Mouse (Mus musculus): Measurements from ENCODE around the gene Hist1h2af. TPM values are rescaled to one million over a fixed set of nuclear protein-coding genes. Genes with fewer than 3 reads are reported as not detected.

Gene Hist1h2af
- polyA plus RNA-seq, 1 experiment from 2014 or later: not detected

Other genes starting within 250 kb of the Hist1h2af start
- gene Zfp322a, start 164.7 kb upstream of the Hist1h2af start, polyA plus RNA-seq (2014; fragmentation: Illumina TruSeq; extraction: RNeasy Lipid Tissue Mini Kit (QIAGEN cat#74804); ENCODE audit: insufficient read depth, low read depth, low replicate concordance): 7.0 TPM
- gene Abt1, start 110.0 kb upstream of the Hist1h2af start, polyA plus RNA-seq (2014; fragmentation: Illumina TruSeq; extraction: RNeasy Lipid Tissue Mini Kit (QIAGEN cat#74804); ENCODE audit: insufficient read depth, low read depth, low replicate concordance): 4.5 TPM
- gene Btn1a1, start 68.0 kb upstream of the Hist1h2af start, polyA plus RNA-seq (2014; fragmentation: Illumina TruSeq; extraction: RNeasy Lipid Tissue Mini Kit (QIAGEN cat#74804); ENCODE audit: insufficient read depth, low read depth, low replicate concordance): not detected
- gene Btn2a2, start 45.0 kb upstream of the Hist1h2af start, polyA plus RNA-seq (2014; fragmentation: Illumina TruSeq; extraction: RNeasy Lipid Tissue Mini Kit (QIAGEN cat#74804); ENCODE audit: insufficient read depth, low read depth, low replicate concordance): not detected
- 16.1 TPM for gene Hist1h4h, start 2.9 kb upstream of the Hist1h2af start, polyA plus RNA-seq (2014; fragmentation: Illumina TruSeq; extraction: RNeasy Lipid Tissue Mini Kit (QIAGEN cat#74804); ENCODE audit: insufficient read depth, low read depth, low replicate concordance)
- not detected for gene Hist1h3g, start 1.5 kb downstream of the Hist1h2af start, polyA plus RNA-seq (2014; fragmentation: Illumina TruSeq; extraction: RNeasy Lipid Tissue Mini Kit (QIAGEN cat#74804); ENCODE audit: insufficient read depth, low read depth, low replicate concordance)
- gene Hist1h2bh, start 9.5 kb downstream of the Hist1h2af start, polyA plus RNA-seq (2014; fragmentation: Illumina TruSeq; extraction: RNeasy Lipid Tissue Mini Kit (QIAGEN cat#74804); ENCODE audit: insufficient read depth, low read depth, low replicate concordance): 0.28 TPM
- not detected for gene Hist1h3f, start 10.1 kb downstream of the Hist1h2af start, polyA plus RNA-seq (2014; fragmentation: Illumina TruSeq; extraction: RNeasy Lipid Tissue Mini Kit (QIAGEN cat#74804); ENCODE audit: insufficient read depth, low read depth, low replicate concordance)
- not detected for gene Hist1h4f, start 17.7 kb downstream of the Hist1h2af start, polyA plus RNA-seq (2014; fragmentation: Illumina TruSeq; extraction: RNeasy Lipid Tissue Mini Kit (QIAGEN cat#74804); ENCODE audit: insufficient read depth, low read depth, low replicate concordance)
- gene Hist1h1d, start 19.4 kb downstream of the Hist1h2af start, polyA plus RNA-seq (2014; fragmentation: Illumina TruSeq; extraction: RNeasy Lipid Tissue Mini Kit (QIAGEN cat#74804); ENCODE audit: insufficient read depth, low read depth, low replicate concordance): 0.08 TPM
- gene Hist1h3e, start 28.5 kb downstream of the Hist1h2af start, polyA plus RNA-seq (2014; fragmentation: Illumina TruSeq; extraction: RNeasy Lipid Tissue Mini Kit (QIAGEN cat#74804); ENCODE audit: insufficient read depth, low read depth, low replicate concordance): not detected
- gene Hist1h2ae, start 37.3 kb downstream of the Hist1h2af start, polyA plus RNA-seq (2014; fragmentation: Illumina TruSeq; extraction: RNeasy Lipid Tissue Mini Kit (QIAGEN cat#74804); ENCODE audit: insufficient read depth, low read depth, low replicate concordance): not detected
- gene Hist1h2bg, start 37.5 kb downstream of the Hist1h2af start, polyA plus RNA-seq (2014; fragmentation: Illumina TruSeq; extraction: RNeasy Lipid Tissue Mini Kit (QIAGEN cat#74804); ENCODE audit: insufficient read depth, low read depth, low replicate concordance): 1.5 TPM
- gene Hist1h2bf, start 40.3 kb downstream of the Hist1h2af start, polyA plus RNA-seq (2014; fragmentation: Illumina TruSeq; extraction: RNeasy Lipid Tissue Mini Kit (QIAGEN cat#74804); ENCODE audit: insufficient read depth, low read depth, low replicate concordance): not detected
- gene Hist1h2ad, start 40.5 kb downstream of the Hist1h2af start, polyA plus RNA-seq (2014; fragmentation: Illumina TruSeq; extraction: RNeasy Lipid Tissue Mini Kit (QIAGEN cat#74804); ENCODE audit: insufficient read depth, low read depth, low replicate concordance): not detected
- gene Hist1h3d, start 41.9 kb downstream of the Hist1h2af start, polyA plus RNA-seq (2014; fragmentation: Illumina TruSeq; extraction: RNeasy Lipid Tissue Mini Kit (QIAGEN cat#74804); ENCODE audit: insufficient read depth, low read depth, low replicate concordance): 1.1 TPM
- not detected for gene Hist1h4d, start 47.7 kb downstream of the Hist1h2af start, polyA plus RNA-seq (2014; fragmentation: Illumina TruSeq; extraction: RNeasy Lipid Tissue Mini Kit (QIAGEN cat#74804); ENCODE audit: insufficient read depth, low read depth, low replicate concordance)
- gene Hist1h2be, start 87.2 kb downstream of the Hist1h2af start, polyA plus RNA-seq (2014; fragmentation: Illumina TruSeq; extraction: RNeasy Lipid Tissue Mini Kit (QIAGEN cat#74804); ENCODE audit: insufficient read depth, low read depth, low replicate concordance): 2.7 TPM
- gene Hist1h1e, start 88.7 kb downstream of the Hist1h2af start, polyA plus RNA-seq (2014; fragmentation: Illumina TruSeq; extraction: RNeasy Lipid Tissue Mini Kit (QIAGEN cat#74804); ENCODE audit: insufficient read depth, low read depth, low replicate concordance): 0.40 TPM
- 0.25 TPM for gene Hist1h2ac, start 150.0 kb downstream of the Hist1h2af start, polyA plus RNA-seq (2014; fragmentation: Illumina TruSeq; extraction: RNeasy Lipid Tissue Mini Kit (QIAGEN cat#74804); ENCODE audit: insufficient read depth, low read depth, low replicate concordance)
- 123 TPM for gene Hist1h2bc, start 150.3 kb downstream of the Hist1h2af start, polyA plus RNA-seq (2014; fragmentation: Illumina TruSeq; extraction: RNeasy Lipid Tissue Mini Kit (QIAGEN cat#74804); ENCODE audit: insufficient read depth, low read depth, low replicate concordance)
- gene Hist1h1t, start 161.9 kb downstream of the Hist1h2af start, polyA plus RNA-seq (2014; fragmentation: Illumina TruSeq; extraction: RNeasy Lipid Tissue Mini Kit (QIAGEN cat#74804); ENCODE audit: insufficient read depth, low read depth, low replicate concordance): not detected
- gene Hist1h4c, start 164.5 kb downstream of the Hist1h2af start, polyA plus RNA-seq (2014; fragmentation: Illumina TruSeq; extraction: RNeasy Lipid Tissue Mini Kit (QIAGEN cat#74804); ENCODE audit: insufficient read depth, low read depth, low replicate concordance): 0.68 TPM
- gene Hfe, start 176.9 kb downstream of the Hist1h2af start, polyA plus RNA-seq (2014; fragmentation: Illumina TruSeq; extraction: RNeasy Lipid Tissue Mini Kit (QIAGEN cat#74804); ENCODE audit: insufficient read depth, low read depth, low replicate concordance): 21.9 TPM
- 58.8 TPM for gene Hist1h1c, start 204.9 kb downstream of the Hist1h2af start, polyA plus RNA-seq (2014; fragmentation: Illumina TruSeq; extraction: RNeasy Lipid Tissue Mini Kit (QIAGEN cat#74804); ENCODE audit: insufficient read depth, low read depth, low replicate concordance)
- not detected for gene Hist1h3c, start 211.7 kb downstream of the Hist1h2af start, polyA plus RNA-seq (2014; fragmentation: Illumina TruSeq; extraction: RNeasy Lipid Tissue Mini Kit (QIAGEN cat#74804); ENCODE audit: insufficient read depth, low read depth, low replicate concordance)
- not detected for gene Hist1h2bb, start 212.8 kb downstream of the Hist1h2af start, polyA plus RNA-seq (2014; fragmentation: Illumina TruSeq; extraction: RNeasy Lipid Tissue Mini Kit (QIAGEN cat#74804); ENCODE audit: insufficient read depth, low read depth, low replicate concordance)
- gene Hist1h2ab, start 217.2 kb downstream of the Hist1h2af start, polyA plus RNA-seq (2014; fragmentation: Illumina TruSeq; extraction: RNeasy Lipid Tissue Mini Kit (QIAGEN cat#74804); ENCODE audit: insufficient read depth, low read depth, low replicate concordance): not detected
- gene Hist1h3b, start 218.4 kb downstream of the Hist1h2af start, polyA plus RNA-seq (2014; fragmentation: Illumina TruSeq; extraction: RNeasy Lipid Tissue Mini Kit (QIAGEN cat#74804); ENCODE audit: insufficient read depth, low read depth, low replicate concordance): not detected
- not detected for gene Hist1h4b, start 223.1 kb downstream of the Hist1h2af start, polyA plus RNA-seq (2014; fragmentation: Illumina TruSeq; extraction: RNeasy Lipid Tissue Mini Kit (QIAGEN cat#74804); ENCODE audit: insufficient read depth, low read depth, low replicate concordance)
- gene Hist1h4a, start 227.3 kb downstream of the Hist1h2af start, polyA plus RNA-seq (2014; fragmentation: Illumina TruSeq; extraction: RNeasy Lipid Tissue Mini Kit (QIAGEN cat#74804); ENCODE audit: insufficient read depth, low read depth, low replicate concordance): not detected
- gene Hist1h3a, start 228.5 kb downstream of the Hist1h2af start, polyA plus RNA-seq (2014; fragmentation: Illumina TruSeq; extraction: RNeasy Lipid Tissue Mini Kit (QIAGEN cat#74804); ENCODE audit: insufficient read depth, low read depth, low replicate concordance): not detected
- not detected for gene Hist1h1a, start 229.8 kb downstream of the Hist1h2af start, polyA plus RNA-seq (2014; fragmentation: Illumina TruSeq; extraction: RNeasy Lipid Tissue Mini Kit (QIAGEN cat#74804); ENCODE audit: insufficient read depth, low read depth, low replicate concordance)
- not detected for gene Trim38, start 236.0 kb downstream of the Hist1h2af start, polyA plus RNA-seq (2014; fragmentation: Illumina TruSeq; extraction: RNeasy Lipid Tissue Mini Kit (QIAGEN cat#74804); ENCODE audit: insufficient read depth, low read depth, low replicate concordance)